Mouse (Mus musculus): ENCODE measurements around the gene Lnx1.

GRCm38 (mm10) chr5:74670877-74671276 is 31.8 kb downstream of the Lnx1 start:
- TF ChIP-seq POLR2A (IDR thresholded peaks at IDR 0.05; ENCODE audit: borderline replicate concordance, low read depth, low read length) (no peak), CTCF (IDR thresholded peaks at IDR 0.05; ENCODE audit: low read depth, low read length) (no peak)

Data from bone marrow macrophage, adult 2 months (primary cell).